Mouse (Mus musculus) spleen, adult 2 months (tissue): ENCODE measurements around the gene Dazl.

ENCODE experiments used
- CTCF ChIP-seq: fragments of 200-500 bp; IDR thresholded peaks from 2 replicates; pipeline ENCODE4 v1.5.1; 2011; ENCODE audit warnings: mild to moderate bottlenecking, inconsistent platforms; ENCODE audit not compliant: insufficient read depth, insufficient read length, insufficient replicate concordance; ENCODE audit errors: extremely low read depth
- POLR2A ChIP-seq: fragments of 200-500 bp; IDR thresholded peaks from 2 replicates; pipeline ENCODE4 v1.6.1; 2011; ENCODE audit warnings: low read depth, low read length, inconsistent platforms

GRCm38 (mm10) chr17:50233956-50234355, 59.5 kb downstream of the Dazl start:
- TF ChIP-seq CTCF (no peak), POLR2A (no peak)
